Mouse (Mus musculus) cerebral cortex, adult 2 months (tissue): ENCODE measurements around the gene Cdc27.

Source experiments
- WGBS: fragments of 180-500 bp; shearing (Covaris S2); methylation state at CpG from one replicate; pipeline ENCODE4 v1.1.7; 2018; 5-methylcytosine and 5-hydroxymethylcytosine counted together

The Cdc27 gene

DNA sequence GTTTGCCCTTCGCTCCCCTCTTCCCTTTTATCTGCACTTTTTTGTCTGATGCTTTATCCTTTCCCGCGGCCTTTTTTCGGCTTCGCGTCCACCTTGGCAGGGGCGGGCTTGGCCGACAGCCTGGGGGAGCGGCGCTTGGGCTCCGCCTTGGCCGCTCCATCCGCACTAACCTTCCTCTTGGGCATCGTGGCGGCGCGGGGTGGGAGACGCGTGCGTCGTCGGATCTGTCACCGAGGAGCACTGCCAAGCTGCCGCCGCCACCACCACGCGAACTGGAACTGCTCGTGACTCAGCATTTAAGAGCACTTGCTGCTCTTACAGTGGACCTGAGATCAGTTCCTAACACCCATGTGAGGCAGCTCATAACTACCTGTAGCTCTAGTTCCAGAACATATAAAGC, 21.0 kb upstream of the Cdc27 start:
- WGBS, result 3% methylated on average over 28 of the region's 28 CpGs

DNA sequence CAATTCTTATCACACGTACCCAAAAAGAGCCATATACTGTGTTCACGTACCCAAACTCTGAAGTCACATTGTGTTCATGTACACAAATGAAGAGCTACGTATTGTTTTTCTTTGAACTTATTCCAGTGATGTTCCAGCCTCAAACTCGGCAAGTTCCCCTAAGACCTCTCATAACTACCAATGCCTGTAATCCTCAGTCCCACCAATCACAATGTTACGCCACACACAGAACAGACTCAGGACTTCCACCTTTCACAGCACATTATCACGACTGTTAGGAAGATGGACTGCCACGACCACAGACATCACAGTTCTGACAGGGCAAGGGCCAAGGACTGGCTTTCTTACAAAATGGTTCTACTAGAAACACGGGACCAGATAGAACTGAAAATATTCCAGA, 20.1 kb upstream of the Cdc27 start:
- 89% methylated on average over 8 of the region's 8 CpGs for WGBS

DNA sequence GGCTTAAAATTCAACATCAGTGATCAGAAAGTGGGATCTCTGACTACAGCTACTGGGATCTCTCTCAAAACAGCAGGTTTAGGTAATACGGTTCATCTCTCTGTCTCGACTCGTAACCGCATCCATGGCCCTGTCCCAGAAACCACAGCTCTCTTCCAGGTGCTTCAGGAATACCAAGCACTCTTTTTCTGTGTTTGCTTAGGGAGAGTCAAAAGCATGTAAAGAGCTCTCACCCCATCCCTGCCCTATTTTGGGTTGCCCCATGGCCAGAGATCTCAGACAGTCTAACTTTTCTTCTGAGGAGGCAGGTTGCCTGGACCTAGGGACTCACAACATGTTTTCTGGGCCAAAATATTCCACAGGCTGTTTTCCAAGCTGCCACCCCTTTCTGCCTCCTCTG, 17.9 kb upstream of the Cdc27 start:
- WGBS, result 81% methylated on average over 4 of the region's 4 CpGs

DNA sequence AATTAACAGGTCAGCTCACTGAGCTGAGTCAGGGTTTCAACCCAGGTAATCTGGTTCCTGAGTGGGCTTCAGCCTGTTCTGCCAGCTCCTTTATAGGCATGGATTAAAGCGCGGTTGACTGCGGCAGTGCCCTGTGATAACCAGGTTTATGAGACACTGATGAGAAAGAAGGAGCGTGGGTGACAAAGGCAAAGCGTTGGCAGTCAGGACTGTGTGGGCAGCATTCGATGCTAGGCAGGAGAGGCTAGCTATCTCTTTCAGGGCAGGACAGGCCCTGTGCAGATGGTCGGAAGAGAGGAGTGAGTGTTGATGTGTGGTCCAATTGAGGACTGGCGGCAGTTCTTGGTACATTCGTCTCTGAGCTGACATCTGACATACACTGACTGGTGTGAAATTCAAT, 17.3 kb upstream of the Cdc27 start:
- WGBS, result 42% methylated on average over 9 of the region's 9 CpGs

DNA sequence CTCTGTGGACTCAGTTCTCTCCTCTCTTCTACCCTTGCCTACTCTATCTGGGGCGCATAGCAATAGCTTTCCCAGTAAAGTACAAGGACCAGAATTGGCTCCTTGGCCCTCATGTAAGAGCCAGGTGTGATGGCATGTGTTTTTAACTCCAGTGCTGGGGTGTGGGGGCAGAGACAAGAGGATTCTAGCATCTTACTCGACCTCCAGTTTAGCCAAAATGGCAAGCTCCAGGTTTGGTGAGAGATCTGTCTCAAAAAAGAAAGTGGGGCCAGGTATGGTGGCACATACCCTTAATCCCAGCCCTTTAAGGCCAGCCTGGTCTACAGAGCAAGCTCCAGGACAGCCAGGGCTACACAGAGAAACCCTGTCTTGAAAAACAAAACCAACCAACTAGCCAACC, 16.4 kb upstream of the Cdc27 start:
- WGBS, result 68% methylated on average over 2 of the region's 2 CpGs

DNA sequence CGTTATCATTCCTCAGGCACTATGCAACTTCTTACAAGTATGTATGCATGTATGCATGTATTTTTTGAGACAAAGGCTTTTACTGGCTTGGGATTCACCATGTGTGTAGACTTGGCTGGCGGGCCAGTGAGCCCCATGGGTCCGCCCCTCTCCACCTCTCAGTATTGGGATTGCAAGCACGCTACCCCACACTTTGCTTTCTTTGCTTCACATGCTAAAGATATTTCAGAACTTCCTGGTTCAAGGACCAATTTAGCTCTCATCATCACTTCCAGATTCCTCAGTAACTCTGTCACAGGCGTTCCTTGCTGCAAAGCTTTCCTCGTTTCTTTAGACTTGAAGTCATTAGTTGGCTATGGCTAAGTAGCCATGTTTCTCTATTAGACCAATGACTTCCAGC, 15.7 kb upstream of the Cdc27 start:
- 48% methylated on average over 6 of the region's 6 CpGs for WGBS

DNA sequence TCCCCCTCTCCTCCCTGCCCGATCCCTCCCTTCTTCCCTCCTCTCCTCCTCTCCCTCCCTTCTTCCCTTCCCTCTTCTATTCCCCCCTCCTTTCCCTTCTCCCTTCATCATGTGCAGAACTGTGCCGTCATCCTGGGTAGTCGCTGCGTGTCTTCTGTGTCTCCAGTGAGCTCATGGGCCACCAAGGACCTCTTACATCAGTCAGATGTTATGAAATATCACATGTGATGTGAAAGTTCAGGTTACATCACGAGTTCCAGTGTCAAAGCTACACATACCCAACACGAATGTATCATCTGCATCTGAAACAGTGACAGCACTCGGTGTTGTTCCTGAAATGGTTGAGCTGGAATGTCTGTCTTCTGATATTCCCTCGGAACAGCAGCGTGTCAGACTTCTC, 14.8 kb upstream of the Cdc27 start:
- WGBS, result 74% methylated on average over 9 of the region's 9 CpGs

DNA sequence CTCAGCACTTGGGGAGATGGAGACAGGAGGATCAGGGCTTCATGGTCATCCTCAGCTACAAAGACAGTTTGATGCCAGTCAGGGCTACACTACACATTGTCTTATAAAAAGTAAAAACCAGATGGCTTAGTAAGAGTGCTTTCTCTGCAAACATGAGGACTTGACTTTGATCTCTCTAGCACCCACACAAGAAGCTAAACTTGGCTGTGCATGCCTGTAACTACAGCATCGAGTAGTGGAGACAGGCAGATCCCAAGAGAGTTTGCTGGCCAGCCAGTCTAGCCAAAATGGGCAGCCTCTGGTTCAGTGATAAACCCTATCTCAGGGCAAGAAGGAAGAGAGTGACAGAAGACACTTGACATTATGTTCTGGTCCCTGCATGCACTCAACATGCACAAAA, 13.1 kb upstream of the Cdc27 start:
- WGBS, result 25% methylated on average over 1 of the region's 1 CpGs

DNA sequence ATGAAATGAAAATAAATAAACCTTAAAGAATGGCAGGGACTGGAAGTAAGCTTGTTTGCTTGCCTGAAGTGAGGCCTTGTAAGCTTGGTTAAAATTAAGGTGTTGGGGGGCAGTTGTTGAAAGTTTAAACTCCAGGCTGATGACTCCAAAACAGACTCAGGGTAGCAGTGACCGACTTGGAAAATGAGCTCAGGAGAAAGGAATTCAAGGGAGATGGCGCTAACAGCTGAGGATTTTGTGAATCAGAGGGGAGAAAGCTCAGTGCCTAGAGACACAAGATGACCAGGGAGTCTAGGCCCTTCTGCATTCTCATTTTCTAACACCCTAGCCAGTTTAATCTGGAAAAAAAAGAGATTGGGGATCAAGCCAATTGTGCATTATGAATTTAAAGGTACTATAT, 10.6 kb upstream of the Cdc27 start:
- 58% methylated on average over 2 of the region's 2 CpGs for WGBS

DNA sequence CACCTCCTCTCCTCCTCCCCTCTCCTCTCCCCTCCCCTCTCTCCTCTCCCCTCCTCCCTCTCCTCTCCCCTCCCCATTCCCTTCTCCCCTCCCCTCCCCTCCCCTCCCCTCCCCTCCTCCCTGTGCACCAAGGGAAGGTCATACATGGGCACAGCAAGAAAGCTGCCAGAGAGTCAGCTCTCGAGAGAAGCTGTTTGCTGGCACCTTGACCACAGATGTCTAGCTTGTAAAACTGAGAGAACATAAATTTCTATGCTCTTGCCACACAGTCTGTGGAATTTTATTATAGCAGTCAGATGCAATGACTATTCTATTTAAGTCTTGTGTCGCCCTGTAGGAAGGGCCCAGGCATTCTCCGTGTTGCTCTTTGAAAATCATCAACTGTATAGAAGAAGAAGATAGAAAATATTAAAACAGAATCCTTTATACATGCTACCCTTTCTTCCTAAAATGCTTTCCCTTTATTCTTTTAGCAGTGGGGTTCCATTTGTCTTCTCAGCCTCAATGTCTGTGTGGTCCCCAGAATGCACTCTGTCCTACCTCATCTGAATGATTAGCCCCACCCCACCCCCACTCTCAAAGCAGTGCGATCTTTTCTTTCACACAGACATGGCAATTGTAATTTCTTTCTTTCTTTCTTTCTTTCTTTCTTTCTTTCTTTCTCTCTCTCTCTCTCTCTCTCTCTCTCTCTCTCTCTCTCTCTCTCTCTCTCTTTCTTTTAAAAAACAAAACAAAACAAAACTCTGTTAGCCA, 8.4 kb upstream of the Cdc27 start:
- WGBS, result 36% methylated on average over 4 of the region's 4 CpGs

DNA sequence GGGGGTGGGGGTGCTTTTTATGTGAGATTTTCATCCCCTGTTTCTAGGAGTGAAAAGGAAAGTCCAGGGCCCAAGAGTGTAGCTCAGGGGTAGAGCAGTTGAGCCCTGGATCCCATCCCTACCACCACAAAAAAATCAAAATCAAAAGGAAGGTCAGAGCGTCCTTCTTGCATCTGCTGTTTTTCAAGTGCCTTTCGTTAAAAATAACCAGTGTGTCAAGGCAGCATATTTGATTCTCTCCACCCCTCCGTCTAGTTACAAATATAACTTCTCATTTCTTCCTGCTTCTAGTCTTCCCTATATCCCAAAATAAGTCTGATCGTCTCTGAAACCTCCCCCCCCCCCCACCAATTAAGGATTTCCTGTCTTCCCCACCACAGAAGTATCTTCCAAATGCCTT, 7.6 kb upstream of the Cdc27 start:
- 41% methylated on average over 4 of the region's 4 CpGs for WGBS

DNA sequence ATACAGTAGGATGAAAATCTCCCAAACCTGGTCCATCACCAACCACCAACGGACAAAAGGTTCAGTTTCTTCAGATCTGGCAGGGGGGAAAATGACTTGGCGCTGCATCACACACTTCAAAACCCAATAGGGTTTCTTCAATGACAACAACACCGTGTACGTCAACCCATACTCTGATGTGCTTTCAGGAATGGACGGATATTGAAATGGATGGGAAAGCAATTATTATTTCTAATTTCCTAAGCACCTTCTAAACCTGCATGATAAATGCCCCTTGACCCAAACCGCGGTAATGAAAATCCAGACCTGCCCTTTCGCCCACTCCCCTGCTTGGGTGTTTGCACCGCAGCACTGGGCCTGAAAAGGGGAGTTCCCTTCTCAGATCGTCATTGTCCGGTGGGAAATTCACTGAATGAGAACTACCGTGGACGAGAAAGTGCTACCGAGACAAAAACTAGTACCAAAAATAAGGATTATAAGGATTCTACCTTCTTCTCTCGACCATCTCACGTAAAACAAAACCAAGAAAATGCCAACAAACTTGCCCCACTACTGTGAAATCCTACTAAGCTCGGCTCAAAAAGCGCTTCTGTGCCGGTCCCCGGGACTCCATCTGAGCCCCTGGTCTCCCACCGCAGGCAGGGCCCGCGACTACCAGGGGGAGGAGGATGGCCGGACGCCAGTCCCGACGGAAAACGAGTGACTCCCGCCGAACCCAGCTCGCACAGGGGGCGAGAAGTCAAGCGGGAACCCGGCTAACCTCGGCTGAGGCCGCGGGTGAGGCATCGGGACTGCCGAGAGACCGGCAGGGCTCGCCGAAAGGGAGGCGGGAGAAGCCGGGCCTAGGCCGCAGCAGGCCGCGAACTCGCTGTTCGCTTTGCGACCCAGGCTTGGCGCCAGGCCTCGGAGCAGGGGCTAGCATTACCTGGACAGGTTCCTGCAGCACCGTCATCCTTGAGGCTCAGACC, 698 bp downstream of the Cdc27 start:
- WGBS, result 1% methylated on average over 53 of the region's 53 CpGs

DNA sequence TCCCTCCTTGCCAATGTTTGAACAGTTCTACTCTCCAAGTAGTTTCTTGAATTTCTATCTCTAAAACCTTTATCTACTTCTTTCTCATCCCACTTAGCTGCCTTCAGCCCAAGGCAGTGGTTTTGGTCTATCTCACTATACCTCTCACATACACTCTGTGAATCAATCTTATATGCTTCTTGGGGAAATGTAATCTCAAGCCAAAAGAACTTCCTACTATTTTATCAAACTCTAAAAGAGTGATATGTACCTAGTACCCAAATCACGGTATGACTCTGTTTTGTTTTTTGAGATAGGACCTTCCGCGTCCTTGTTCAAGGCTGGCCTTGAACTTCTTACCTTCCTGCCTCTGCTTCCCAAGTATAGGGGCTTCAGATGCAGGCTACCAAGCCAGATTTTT, 2.9 kb downstream of the Cdc27 start:
- 87% methylated on average over 3 of the region's 3 CpGs for WGBS

DNA sequence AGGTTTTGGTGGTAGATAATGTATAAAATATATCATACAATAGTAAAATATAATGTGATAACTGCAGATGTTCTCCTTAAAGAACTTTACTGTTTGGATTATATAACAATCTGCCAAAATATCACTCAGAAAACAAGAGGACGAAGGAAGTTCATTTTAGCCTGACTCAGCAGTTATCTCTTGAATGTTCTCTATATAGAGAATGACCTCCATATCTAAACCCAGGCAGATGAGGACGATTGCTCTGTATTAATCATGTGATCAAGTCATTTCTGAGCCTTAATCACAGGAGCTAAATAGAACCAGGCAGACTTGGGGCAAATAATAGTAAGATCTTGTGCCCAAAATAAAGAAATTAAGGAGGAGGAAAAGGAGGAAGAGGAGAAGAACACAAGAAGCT, 5.9 kb downstream of the Cdc27 start:
- WGBS, result 39% methylated on average over 2 of the region's 2 CpGs

DNA sequence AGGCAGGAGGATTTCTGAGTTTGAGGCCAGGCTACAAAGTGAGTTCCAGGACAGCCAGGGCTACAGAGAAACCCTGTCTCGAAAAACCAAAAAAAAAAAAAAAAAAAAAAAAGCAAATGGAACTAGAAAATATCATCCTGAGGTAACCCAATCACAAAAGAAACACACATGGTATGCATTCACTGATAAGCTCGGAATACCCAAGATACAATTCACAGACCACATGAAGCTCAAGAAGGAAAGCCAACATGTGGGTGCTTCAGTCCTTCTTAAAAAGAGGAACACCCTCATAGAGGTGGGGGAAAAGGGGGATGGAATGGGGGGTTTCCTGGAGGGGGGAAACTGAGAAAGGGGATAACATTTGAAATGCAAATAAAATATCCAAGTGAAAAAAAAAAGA, 7.1 kb downstream of the Cdc27 start:
- 89% methylated on average over 2 of the region's 2 CpGs for WGBS

DNA sequence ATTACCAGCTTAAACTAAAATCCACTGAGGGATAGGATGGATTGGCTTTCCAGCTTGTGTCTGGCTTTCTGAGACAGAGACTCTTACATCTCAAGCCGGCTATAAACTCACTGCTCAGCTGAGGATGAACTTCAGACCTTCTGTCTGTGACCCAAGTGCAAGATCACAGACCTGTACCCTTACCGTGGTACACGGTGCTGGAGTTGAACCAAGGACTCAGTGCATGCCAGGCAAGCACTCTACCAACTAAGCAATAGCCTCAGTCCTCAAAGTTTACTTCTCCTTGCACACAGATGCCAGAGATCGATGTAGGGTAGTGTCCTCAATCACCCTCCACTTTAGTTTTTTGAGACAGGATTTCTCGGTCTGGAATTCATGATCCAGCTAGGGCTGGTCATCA, 10.6 kb downstream of the Cdc27 start:
- WGBS, result 95% methylated on average over 5 of the region's 5 CpGs

DNA sequence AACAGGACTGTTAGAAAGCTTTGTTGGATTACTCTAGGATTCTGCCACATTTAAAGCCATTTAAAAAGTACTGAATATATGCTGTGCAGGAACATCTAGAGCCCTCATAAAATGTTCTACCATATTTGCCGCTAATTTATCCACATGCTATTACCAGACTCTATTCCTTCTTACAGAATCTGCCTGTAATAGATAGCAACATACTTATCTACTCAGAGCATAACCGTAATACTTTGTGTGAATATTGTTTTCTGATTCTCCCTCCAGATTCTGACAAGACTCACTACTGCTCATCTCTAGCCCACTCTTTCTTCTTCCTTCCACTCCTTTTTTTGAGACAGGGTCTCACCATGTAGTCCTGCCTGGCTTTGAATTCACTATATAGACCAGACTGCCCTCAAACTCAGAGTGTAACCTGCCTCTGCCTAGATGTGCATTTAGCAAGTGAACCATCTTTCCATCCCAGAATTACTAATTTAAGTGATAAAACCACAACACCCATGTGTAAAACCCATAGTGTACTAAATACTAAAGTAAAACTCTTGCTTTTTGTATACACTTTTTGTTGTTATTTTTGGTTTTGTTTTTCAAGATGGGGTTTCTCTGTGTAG, 12.4 kb downstream of the Cdc27 start:
- WGBS, result 85% methylated on average over 2 of the region's 2 CpGs

DNA sequence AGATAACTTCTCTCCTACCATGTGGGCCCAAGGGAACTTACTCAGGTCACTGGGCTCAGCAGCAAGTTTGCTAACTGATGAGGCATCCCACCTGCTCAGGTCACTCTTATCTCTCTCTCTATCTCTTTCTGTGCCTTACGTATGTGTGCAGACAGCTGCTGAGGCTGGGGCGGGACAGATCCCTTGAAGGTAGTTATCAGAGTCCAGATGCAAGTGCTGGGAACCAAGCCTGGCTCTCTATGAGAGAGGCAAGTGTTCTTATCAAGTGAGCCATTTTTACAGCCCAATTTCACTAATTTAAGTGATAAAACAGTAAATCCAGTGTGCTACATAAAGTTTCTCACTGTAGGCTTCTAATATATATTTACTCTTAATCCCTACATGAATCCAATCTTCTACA, 13.6 kb downstream of the Cdc27 start:
- WGBS, result 95% methylated on average over 2 of the region's 2 CpGs

DNA sequence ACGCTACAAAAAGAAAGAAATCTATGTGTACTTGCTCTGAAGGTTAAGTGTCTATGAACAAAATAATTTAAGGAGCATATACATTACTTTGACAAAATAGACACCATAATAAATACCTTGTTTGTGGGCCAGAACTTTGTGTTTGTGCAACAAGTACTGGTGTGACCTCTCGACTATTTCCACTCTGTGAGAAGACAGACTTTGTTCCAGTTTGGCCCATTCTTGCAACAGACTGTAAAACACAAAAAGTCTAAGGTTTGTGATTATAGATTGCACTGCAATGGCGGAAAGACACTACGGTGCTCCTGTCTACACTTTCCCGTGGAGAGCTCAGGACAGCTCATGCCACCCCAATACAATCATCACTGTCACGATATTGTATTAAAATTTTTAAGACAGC, 24.5 kb downstream of the Cdc27 start:
- 85% methylated on average over 6 of the region's 6 CpGs for WGBS

DNA sequence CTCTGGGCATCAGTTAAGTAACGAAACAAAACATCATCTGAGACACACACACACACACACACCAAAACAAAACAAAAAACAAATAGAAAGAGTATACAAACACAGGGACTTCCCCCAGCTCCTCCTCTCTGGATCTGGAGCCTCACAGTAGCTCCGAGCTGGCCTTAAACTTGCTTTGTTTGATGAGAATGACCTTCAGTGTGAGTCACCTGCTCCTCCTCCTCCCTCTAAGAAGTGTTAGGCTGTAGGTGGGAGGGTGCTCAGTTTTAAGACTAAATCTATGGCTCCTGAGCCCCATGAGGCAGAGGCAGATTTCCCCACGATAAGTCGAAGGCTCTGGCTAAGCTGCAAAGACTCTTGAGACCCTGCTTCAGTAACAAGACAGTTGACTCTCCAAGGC, 38.0 kb downstream of the Cdc27 start:
- WGBS, result 58% methylated on average over 4 of the region's 4 CpGs

DNA sequence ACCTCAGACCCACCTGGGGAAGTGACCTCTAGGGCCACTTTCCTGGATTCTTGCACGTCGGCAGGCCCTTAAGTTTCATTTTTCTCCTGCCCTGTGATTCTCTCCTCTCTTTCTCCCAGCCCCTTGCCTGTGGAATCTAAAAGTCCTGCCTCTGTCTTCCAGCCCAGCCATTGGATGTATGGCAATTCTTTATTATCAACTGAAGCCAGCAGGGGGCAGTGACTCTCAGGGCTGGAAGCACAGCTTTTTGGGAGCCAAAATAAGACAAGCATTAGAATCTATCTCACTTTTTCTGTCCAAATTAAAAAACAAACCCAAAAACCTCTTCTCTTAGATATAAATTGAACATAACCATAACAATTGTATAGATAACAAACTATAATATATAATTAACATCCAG, 39.8 kb downstream of the Cdc27 start:
- 96% methylated on average over 2 of the region's 2 CpGs for WGBS

DNA sequence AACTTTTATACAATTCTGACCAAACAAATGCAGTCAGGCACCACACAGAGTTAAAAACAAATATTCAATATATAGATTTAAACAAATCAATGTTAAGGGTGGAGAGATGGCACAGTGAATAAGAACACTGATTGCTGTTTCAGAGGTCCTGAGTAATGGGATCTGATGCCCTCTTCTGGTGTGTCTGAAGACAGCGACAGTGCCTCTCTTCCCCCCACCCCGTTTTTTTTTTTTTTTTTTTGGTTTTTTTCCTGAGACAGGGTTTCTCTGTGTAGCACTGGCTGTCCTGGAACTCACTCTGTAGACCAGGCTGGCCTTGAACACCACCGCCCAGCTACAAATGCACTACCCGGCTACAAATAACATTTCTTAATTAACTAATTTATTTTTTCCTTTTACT, 42.0 kb downstream of the Cdc27 start:
- WGBS, result 73% methylated on average over 4 of the region's 4 CpGs

DNA sequence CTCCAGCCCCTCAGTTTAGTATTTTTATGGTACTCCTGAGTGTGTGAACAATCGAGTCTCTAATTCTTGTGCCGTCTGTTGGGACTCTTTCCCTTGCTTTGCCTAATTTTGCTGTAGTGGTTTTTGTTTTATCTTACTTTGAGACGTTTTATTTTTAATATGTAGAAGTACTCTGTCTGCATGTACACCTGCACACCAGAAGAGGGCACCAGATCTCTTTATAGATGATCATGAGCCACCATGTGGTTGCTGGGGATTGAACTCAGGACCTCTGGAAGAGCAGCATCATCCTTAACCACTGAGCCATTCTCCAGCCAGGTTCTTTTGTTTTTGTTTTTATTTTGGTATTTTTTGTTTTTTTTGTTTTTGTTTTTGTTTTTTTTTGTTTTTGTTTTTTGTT, 62.1 kb downstream of the Cdc27 start:
- WGBS, result 84% methylated on average over 3 of the region's 3 CpGs
